Mouse (Mus musculus): ENCODE data around the gene Nit1. TPM values are rescaled to one million over a fixed set of nuclear protein-coding genes. Genes with fewer than 3 reads are reported as not detected.
A peak's percentile ranks its signal among the peaks of the same experiment; 100 is the strongest.
"Not testable (repeated sequence)": the region's sequence is repeated elsewhere in the genome, so short reads cannot be mapped to it uniquely, and the experiment has no call there.

The Nit1 gene
- polyA plus RNA-seq, 1 experiment from 2014 or later: 42.6 TPM

DNA sequence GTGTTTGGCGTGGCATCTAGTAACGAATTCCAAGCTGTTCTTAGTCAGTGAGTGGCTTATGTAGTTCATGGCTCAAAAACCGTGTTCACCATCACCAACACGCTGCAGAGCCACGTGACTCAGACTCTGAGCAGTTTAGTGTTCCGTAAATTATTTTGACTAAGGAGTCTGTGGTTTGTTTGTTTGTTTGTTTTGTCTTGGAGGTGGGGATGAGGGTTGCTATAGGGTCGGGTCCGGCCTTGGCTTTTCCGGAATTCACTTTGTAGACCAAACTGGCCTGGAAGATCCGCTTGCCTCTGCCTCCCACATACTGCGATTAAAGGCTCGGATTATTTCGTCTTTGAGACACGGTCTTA lies 627 bp upstream of the Nit1 start:
- Histone ChIP-seq H3K4me1 (peaks cover 24% of the 10 kb centered on the region; the same call in 1 of the 2 replicates), H3K4me2 (peak overlapping the region; percentile 73), H3K27ac (peak overlapping the region; percentile 70), H3K36me3 (peaks cover 24% of the 10 kb centered on the region), H3K9me3 (0 out of 2 replicates have a peak, but pooled peaks cover 4% of the 10 kb centered on the region), H3K9ac (peak overlapping the region; percentile 84), H3K4me3 (peak overlapping the region; percentile 95), H3K27me3 (no peaks in the 10 kb centered on the region)
- ATAC-seq (ENCODE audit: borderline replicate concordance, extremely low read depth, low FRiP score, low TSS enrichment): 0 out of 2 replicates have a peak, but pooled peaks have one; percentile 9
- WGBS: 1% methylated on average over 14 of the region's 14 CpGs

DNA sequence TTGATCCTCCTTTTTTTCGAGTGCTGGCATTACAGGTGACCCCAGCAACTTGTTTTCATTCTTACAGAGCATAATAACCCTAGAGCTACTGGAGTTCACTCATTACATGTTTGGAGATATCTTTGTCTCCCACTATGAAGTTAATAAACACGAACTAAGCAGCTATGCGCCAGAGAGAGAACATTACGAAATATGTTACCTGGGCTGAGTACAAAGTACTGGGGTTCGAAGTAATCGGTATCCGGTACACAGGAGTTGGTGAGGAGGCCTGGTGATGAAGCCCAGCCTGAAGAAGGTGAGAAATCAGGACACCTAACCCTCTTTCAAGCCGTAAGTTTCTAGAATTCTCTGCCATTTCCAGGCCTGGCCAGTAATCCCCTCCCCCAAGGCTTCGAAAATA lies 731 bp downstream of the Nit1 start:
- H3K27ac ChIP-seq: peak overlapping the region; percentile 70; the same call in 1 of the 2 replicates
- peak overlapping the region; percentile 84; the same call in 1 of the 2 replicates for H3K9ac ChIP-seq
- peak overlapping the region; percentile 95 for H3K4me3 ChIP-seq
- peak overlapping the region; percentile 73 for H3K4me2 ChIP-seq
- 67% methylated on average over 9 of the region's 9 CpGs for WGBS
- peaks cover 38% of the 10 kb centered on the region for H3K36me3 ChIP-seq
- H3K27me3 ChIP-seq: no peaks in the 10 kb centered on the region
- ATAC-seq (ENCODE audit: borderline replicate concordance, extremely low read depth, low FRiP score, low TSS enrichment): no peak
- 0 out of 2 replicates have a peak, but pooled peaks cover 4% of the 10 kb centered on the region for H3K9me3 ChIP-seq
- H3K4me1 ChIP-seq: peaks cover 24% of the 10 kb centered on the region; the same call in 1 of the 2 replicates

DNA sequence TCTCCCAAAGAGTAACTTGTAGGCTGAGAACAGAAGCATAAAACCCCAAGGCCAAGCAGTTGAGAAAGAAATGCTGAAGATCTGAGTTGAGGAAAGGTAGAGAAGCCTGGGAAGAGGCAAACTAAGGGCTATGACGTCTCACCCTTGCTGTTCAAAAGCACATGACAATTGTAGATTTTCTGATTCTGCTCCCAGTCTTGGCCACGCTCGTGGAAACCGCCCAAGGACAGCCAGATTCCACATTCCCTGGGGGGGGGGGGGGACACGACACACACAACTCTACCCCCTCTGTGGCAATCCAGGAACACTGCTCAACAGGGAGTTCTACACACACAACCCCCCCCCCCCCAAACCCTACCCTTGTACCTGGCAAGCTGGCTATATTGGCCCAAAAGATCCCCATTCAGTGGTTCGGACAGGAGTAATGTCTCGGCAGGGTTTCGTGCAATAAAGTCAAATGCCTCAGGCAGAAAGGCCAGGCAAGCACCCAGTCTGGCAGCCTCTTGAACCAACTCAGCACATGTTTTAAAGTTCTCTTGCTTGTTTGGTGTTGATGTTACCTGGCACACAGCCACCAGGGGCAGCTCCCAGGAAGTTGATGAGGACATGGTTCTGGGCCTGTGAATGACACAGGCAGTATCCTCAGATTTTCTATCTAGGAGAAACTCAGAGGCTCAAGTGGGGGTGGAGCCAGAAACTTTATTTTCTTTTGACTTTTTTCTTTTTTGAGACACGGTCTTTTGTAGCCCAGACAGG lies 1.3 kb downstream of the Nit1 start:
- H3K4me3 ChIP-seq: peak overlapping the region; percentile 95
- 75% methylated on average over 9 of the region's 9 CpGs for WGBS
- ATAC-seq (ENCODE audit: borderline replicate concordance, extremely low read depth, low FRiP score, low TSS enrichment): no peak
- no peak overlapping the region for H3K9ac ChIP-seq
- H3K4me2 ChIP-seq: peak overlapping the region; percentile 73
- peaks cover 44% of the 10 kb centered on the region for H3K36me3 ChIP-seq
- peaks cover 24% of the 10 kb centered on the region; the same call in 1 of the 2 replicates for H3K4me1 ChIP-seq
- H3K27me3 ChIP-seq: no peaks in the 10 kb centered on the region
- no peak overlapping the region for H3K27ac ChIP-seq
- H3K9me3 ChIP-seq: 0 out of 2 replicates have a peak, but pooled peaks cover 4% of the 10 kb centered on the region

DNA sequence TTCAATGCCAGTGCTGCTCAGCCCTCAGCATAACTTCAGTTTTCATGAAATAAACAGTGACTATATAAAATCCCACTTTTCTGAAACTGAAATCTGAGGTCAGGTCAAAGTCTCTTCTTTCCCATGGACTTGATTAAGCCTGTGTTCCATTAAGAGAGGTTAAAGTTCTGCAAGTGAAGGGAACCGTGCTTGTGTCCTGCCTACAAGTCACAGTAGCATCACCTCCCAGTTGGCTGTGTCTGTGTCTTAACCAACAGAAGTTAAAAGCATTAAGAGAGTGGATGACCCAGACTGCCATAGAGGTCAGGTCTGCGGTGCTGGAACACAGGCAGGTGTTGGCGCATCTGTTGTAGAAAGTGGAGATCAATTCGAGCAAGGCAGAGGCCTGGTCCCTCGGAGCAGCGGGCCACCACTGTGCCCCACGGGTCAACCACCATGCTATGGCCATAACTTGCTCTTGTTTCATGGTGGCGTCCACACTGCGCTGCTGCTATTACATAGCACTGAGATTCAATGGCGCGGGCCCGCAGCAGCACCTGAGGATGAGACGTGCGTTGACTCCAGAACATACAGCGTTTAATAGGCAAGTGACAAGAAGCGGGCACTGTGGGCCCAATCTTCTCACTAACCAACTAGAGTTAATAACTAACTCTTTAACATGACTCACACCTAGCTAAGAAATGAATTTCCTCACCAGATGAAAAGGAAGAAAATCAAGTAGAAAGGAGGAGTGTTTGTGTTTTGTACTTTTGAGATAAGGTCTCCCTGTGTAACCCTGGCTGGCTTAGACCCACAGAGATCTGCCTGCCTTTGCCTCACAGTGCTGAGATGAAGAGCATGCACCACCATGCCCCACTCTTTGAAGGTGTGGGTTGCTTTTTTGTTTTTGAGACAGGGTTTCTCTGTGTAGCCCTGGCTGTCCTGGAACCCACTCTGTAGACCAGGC lies 2.9 kb downstream of the Nit1 start:
- Histone ChIP-seq H3K27me3 (no peaks in the 10 kb centered on the region), H3K27ac (no peak overlapping the region)
- no peak for ATAC-seq (ENCODE audit: borderline replicate concordance, extremely low read depth, low FRiP score, low TSS enrichment)

DNA sequence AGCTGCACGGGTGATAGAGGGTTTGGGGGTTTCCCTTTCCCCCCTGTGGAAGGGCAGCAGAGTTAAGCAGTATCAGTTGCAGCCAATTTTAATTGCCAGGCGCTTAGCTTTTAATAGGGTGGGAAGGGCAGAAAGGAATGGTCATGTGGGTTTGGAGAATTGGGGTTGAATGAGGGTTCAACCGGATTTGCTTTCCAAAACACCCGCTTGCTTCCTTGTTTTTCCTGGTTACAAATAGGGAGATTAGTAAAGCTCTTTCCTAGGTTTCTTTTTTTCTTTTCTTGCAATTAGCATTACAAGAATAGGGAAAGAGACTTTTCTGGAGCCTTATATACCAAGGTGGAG lies 15.3 kb downstream of the Nit1 start:
- WGBS: under 1% methylated on average over 4 of the region's 4 CpGs
- peaks cover 6% of the 10 kb centered on the region; the same call in 1 of the 2 replicates for H3K36me3 ChIP-seq
- no peaks in the 10 kb centered on the region for H3K9me3 ChIP-seq
- H3K4me1 ChIP-seq: peaks cover 35% of the 10 kb centered on the region
- H3K4me3 ChIP-seq: peak overlapping the region; percentile 93
- no peak for ATAC-seq (ENCODE audit: borderline replicate concordance, extremely low read depth, low FRiP score, low TSS enrichment)
- peak overlapping the region; percentile 76 for H3K4me2 ChIP-seq
- H3K27ac ChIP-seq: peak overlapping the region; percentile 99
- peak overlapping the region; percentile 91 for H3K9ac ChIP-seq
- H3K27me3 ChIP-seq: no peaks in the 10 kb centered on the region

More for the DNA sequence above, 2.9 kb downstream of the Nit1 start:
- Histone ChIP-seq H3K4me1 (peaks cover 22% of the 10 kb centered on the region; the same call in 1 of the 2 replicates), H3K4me2 (no peak overlapping the region), H3K36me3 (peaks cover 58% of the 10 kb centered on the region), H3K4me3 (no peak overlapping the region), H3K9ac (no peak overlapping the region), H3K9me3 (0 out of 2 replicates have a peak, but pooled peaks cover 4% of the 10 kb centered on the region)
- WGBS: 85% methylated on average over 16 of the region's 16 CpGs

DNA sequence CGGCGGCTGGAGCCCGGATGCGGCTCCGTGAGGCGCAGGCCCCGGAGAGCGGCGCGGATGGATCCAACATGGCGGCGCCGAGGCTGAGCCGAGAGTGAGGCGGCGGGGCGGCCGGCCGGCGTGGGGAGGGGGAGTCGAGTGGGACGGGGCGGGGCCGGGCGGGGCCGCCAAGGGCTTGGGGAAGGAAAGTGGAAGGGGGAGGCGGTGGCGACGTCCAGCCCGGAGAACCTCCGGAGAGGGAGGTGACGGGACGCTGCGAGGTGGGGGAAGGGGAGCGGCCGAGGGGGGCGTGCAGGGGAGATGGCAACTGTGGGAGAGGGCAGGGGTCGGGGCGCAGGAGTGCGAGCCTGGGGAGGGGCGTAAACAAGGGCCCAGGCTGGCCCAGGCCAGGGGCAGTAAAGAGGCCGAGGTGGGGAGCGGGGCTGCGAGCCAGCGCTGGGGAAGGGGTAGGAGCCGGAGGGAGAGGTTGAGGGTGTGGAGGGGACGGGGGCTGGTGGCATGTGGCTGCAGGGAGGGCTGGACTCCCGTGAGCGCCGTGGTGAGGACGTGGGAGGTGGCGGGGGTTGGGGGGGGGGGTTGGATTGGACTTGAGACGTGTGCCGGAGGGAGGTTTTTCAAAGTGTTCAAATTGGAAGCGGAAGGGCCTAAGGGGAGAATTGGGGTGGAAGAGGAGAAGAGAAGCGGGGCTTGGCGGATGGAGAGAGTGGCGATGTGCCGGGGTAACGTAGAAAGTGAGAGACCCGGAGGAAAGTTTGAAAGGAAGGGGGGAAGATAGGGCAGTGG lies 15.8 kb downstream of the Nit1 start:
- Histone ChIP-seq H3K9ac (peak overlapping the region; percentile 91), H3K36me3 (peaks cover 6% of the 10 kb centered on the region; the same call in 1 of the 2 replicates), H3K4me1 (peaks cover 35% of the 10 kb centered on the region), H3K27ac (peak overlapping the region; percentile 99), H3K4me3 (peak overlapping the region; percentile 93), H3K4me2 (peak overlapping the region; percentile 76), H3K27me3 (no peaks in the 10 kb centered on the region), H3K9me3 (no peaks in the 10 kb centered on the region)
- WGBS: 0% methylated on average over 46 of the region's 61 CpGs
- peak; percentile 93 for ATAC-seq (ENCODE audit: borderline replicate concordance, extremely low read depth, low FRiP score, low TSS enrichment)

DNA sequence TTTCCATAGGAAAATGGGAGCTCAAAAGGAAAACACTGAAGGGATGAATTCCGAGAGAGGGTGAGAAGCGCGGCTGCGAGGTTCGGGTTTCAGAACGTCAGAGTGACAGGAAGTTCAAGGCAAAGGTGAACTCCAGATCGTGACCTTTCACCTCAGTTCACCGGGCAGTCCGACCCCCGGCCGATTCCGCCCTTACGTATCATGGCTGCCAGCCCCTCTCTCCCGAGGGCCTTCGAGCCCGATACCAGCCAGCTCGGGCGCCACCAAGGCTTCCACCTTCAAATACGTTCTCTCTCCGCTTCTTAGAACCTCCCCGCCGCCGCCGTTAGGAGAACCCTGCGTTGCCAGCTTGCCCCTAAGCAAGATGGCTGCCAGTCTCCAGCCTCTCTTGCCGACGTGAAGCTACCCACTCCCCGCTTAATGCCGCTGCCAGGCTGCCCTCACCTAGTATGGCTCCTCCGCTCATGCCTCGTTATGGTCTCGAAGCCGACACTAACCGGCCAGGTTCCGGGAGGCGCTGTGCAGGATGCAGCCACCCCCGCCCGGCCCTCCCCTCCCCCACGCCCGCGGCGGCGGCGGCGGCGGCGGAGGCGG lies 16.5 kb downstream of the Nit1 start, which contains the start of gene Dedd:
TSS of gene Dedd (plus strand) at position 307 of the 594 bp plus-strand sequence.
- Histone ChIP-seq H3K27me3 (no peaks in the 10 kb centered on the region), H3K27ac (peak within 1 kb of the TSS; percentile 99), H3K4me3 (peak within 1 kb of the TSS; percentile 93), H3K9me3 (no peaks in the 10 kb centered on the region), H3K4me2 (peak within 1 kb of the TSS; percentile 76), H3K36me3 (peaks cover 6% of the 10 kb centered on the region; the same call in 1 of the 2 replicates), H3K4me1 (peaks cover 35% of the 10 kb centered on the region), H3K9ac (peak within 1 kb of the TSS; percentile 91)
- ATAC-seq (ENCODE audit: borderline replicate concordance, extremely low read depth, low FRiP score, low TSS enrichment): peak; percentile 94
- WGBS: under 1% methylated on average over 48 of the region's 48 CpGs

DNA sequence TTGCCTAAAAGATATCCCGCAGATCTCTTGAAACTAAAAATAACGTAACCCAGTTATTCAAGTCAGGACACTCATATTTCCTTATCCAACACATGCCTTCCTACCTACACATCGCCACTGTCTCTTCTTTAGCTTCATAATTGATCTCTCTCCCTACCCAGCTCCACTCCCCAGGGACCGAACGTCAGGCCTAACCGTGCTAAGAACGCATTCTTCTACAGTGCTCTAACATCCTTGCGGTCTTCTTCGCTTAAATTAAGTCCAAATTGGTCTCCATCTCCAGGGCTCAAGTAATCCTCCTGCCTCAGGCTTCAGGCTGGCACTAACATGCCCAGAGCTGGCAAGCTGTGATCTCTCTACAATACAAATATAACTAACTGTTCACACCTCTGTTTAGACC lies 17.2 kb downstream of the Nit1 start:
- H3K36me3 ChIP-seq: peaks cover 6% of the 10 kb centered on the region; the same call in 1 of the 2 replicates
- H3K4me1 ChIP-seq: peaks cover 35% of the 10 kb centered on the region
- H3K9me3 ChIP-seq: no peaks in the 10 kb centered on the region
- ATAC-seq (ENCODE audit: borderline replicate concordance, extremely low read depth, low FRiP score, low TSS enrichment): no peak
- H3K9ac ChIP-seq: peak overlapping the region; percentile 91
- H3K27me3 ChIP-seq: no peaks in the 10 kb centered on the region
- peak overlapping the region; percentile 99 for H3K27ac ChIP-seq
- peak overlapping the region; percentile 76 for H3K4me2 ChIP-seq
- peak overlapping the region; percentile 93 for H3K4me3 ChIP-seq
- 15% methylated on average over 9 of the region's 9 CpGs for WGBS

DNA sequence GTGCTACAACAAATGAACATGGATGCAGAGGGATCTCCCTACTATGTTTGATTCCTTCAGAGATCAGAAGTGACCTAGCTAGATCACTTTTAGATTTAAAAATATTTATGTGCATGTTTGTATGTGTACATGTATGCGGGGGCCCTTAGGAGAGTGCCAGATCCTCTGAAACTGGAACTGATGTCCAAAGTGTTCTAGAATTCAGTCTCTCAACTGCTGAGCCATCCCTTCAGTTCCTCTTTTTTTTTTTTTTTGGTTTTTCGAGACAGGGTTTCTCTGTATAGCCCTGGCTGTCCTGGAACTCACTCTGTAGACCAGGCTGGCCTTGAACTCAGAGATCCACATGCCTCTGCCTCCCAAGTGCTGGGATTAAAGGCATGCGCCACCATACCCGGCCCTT lies 18.9 kb downstream of the Nit1 start:
- not testable (repeated sequence) for H3K36me3 ChIP-seq; H3K27me3 ChIP-seq; H3K4me3 ChIP-seq; H3K9ac ChIP-seq; H3K9me3 ChIP-seq; H3K27ac ChIP-seq; ATAC-seq (ENCODE audit: borderline replicate concordance, extremely low read depth, low FRiP score, low TSS enrichment); H3K4me2 ChIP-seq
- WGBS: 80% methylated on average over 4 of the region's 4 CpGs
- peaks cover 28% of the 10 kb centered on the region for H3K4me1 ChIP-seq

DNA sequence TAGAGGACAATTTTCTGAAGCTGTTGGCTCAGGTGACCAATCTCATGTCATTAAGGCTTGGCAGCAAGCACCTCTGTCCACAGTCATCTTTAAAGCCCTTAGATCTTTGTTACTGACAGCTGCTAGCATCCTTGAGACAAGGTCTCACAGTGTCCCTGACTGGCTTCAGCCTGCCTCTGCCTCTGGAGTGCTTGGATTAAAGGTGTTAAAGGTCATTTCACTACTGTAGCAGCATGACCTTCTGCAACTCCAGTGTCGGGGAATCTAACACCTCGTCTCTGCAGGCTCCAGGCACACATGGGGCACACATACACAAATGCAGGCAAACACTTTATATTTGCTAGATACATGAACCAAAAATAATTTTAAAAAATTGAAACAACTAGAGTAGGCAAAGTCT lies 19.9 kb downstream of the Nit1 start:
- Histone ChIP-seq H3K36me3 (no peaks in the 10 kb centered on the region), H3K4me1 (peaks cover 19% of the 10 kb centered on the region), H3K27ac (no peak overlapping the region), H3K9me3 (no peaks in the 10 kb centered on the region), H3K9ac (no peak overlapping the region), H3K27me3 (no peaks in the 10 kb centered on the region), H3K4me3 (no peak overlapping the region), H3K4me2 (no peak overlapping the region)
- 75% methylated on average over 2 of the region's 2 CpGs for WGBS
- ATAC-seq (ENCODE audit: borderline replicate concordance, extremely low read depth, low FRiP score, low TSS enrichment): no peak

DNA sequence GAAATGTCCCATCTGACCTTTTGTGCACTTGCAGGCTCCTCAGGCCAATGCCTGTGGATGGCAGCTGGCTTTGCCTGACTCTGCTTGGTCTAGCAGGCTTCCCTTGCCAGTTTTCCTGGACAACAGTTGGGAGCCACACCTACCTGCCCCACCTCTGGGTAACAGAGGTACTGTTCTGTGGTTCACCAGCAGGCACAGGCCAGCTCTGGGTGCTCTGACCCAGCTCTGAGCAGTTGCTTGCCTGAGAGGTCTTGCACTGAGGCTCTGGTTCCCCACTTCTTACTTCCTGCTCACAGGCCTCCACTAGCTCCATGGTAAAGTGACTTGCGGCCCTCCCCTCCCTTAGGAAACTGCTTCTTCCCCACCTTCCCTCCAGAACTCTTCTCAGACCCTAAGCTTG lies 23.4 kb downstream of the Nit1 start:
- Histone ChIP-seq H3K27ac (no peak overlapping the region), H3K9me3 (no peaks in the 10 kb centered on the region), H3K4me2 (no peak overlapping the region), H3K36me3 (no peaks in the 10 kb centered on the region), H3K4me1 (peaks cover under 1% of the 10 kb centered on the region; the same call in 1 of the 2 replicates), H3K27me3 (no peaks in the 10 kb centered on the region), H3K4me3 (no peak overlapping the region), H3K9ac (no peak overlapping the region)
- no peak for ATAC-seq (ENCODE audit: borderline replicate concordance, extremely low read depth, low FRiP score, low TSS enrichment)
- 71% methylated on average over 1 of the region's 1 CpGs for WGBS

Measured in lung, embryonic 15.5 days (tissue).